7 mouse cellular contexts compared by ENCODE assay signal in genomic region chr16:20589939-20590679, GRCm38 (mm10). TPM values are rescaled to one million over a fixed set of nuclear protein-coding genes. Genes with fewer than 3 reads are reported as not detected.
DNase-seq lines count a peak whose midpoint lies in the region; ATAC-seq lines count a peak whose summit lies in the region.

No protein-coding gene starts in this region.

- DNase-seq in thymus, postnatal 4 days = peak; percentile 26
- DNase-seq in thymus, adult 18-20 months = no peak
- peak; percentile 69 for DNase-seq in cerebellum, adult 9-11 months
- DNase-seq in layer of hippocampus, postnatal 14 days (ENCODE audit: low spot score in 2 of 2) = peak; percentile 36 to 46

- H3K27me3 ChIP-seq in midbrain, embryonic 13.5 days = peaks cover 58% of the 10 kb centered on the region

- WGBS in midbrain, embryonic 13.5 days = under 1% methylated on average over 39 of the region's 39 CpGs

- no peaks in the 10 kb centered on the region for H3K9me3 ChIP-seq in midbrain, embryonic 13.5 days

- peak overlapping the region; percentile 61 for H3K4me3 ChIP-seq in midbrain, embryonic 13.5 days (replicated peaks)

- no peaks in the 10 kb centered on the region for H3K36me3 ChIP-seq in midbrain, embryonic 13.5 days

- peak overlapping the region; percentile 73 for H3K9ac ChIP-seq in midbrain, embryonic 13.5 days (replicated peaks)

- 0 out of 2 replicates have a peak overlapping the region, but pooled peaks have one; percentile 42 for H3K27ac ChIP-seq in midbrain, embryonic 13.5 days

- peaks cover 23% of the 10 kb centered on the region for H3K4me1 ChIP-seq in midbrain, embryonic 13.5 days (replicated peaks)

- peak; percentile 54 for ATAC-seq in granulocyte monocyte progenitor cell, adult 5-6 weeks (replicated peaks; ENCODE audit: poor library complexity, severe bottlenecking)
- ATAC-seq in midbrain, embryonic 13.5 days = peak; percentile 89
- no peak for ATAC-seq in monocyte, adult 5-6 weeks (replicated peaks; ENCODE audit: insufficient number of reproducible peaks, low FRiP score, low TSS enrichment, poor library complexity, severe bottlenecking)

- peak overlapping the region; percentile 91 for H3K4me2 ChIP-seq in midbrain, embryonic 13.5 days (replicated peaks)

RNA-seq across cellular contexts. Expression of gene Vwa5b2, which starts 0.8 kb away (rescaled TPM):
- total RNA-seq in granulocyte monocyte progenitor cell, adult 5-6 weeks (2014; fragmentation: Nextera tagmentation) = not detected in 2 replicates
- not detected in 2 replicates for total RNA-seq in granulocyte monocyte progenitor cell, adult 5-6 weeks (2017)
- 10 to 100 TPM; 30.8 to 43.6 TPM for total RNA-seq in layer of hippocampus, postnatal 14 days (2021)
- 9.9 and 11.9 TPM in 2 replicates for polyA plus RNA-seq in midbrain, embryonic 13.5 days (2015; fragmentation: Nextera tagmentation; extraction: Ambion mirVana)
- total RNA-seq in monocyte, adult 5-6 weeks (2017) = not detected in 3 replicates

RNA-seq across cellular contexts. Expression of gene Eef1akmt4, which starts 21.3 kb away (rescaled TPM):
- total RNA-seq in granulocyte monocyte progenitor cell, adult 5-6 weeks (2014; fragmentation: Nextera tagmentation) = 34.5 and 65.8 TPM in 2 replicates
- 12.4 and 15.5 TPM in 2 replicates for total RNA-seq in granulocyte monocyte progenitor cell, adult 5-6 weeks (2017)
- 1 to 10 TPM; 1.7 to 3.6 TPM for total RNA-seq in layer of hippocampus, postnatal 14 days (2021)
- polyA plus RNA-seq in midbrain, embryonic 13.5 days (2015; fragmentation: Nextera tagmentation; extraction: Ambion mirVana) = 14.9 and 15.1 TPM in 2 replicates
- total RNA-seq in monocyte, adult 5-6 weeks (2017) = 2.4 to 3.1 TPM (median 2.5 TPM) in 3 replicates

RNA-seq across cellular contexts. Expression of gene Gm49333, which starts 21.3 kb away (rescaled TPM):
- total RNA-seq in granulocyte monocyte progenitor cell, adult 5-6 weeks (2014; fragmentation: Nextera tagmentation) = not detected in 2 replicates
- total RNA-seq in granulocyte monocyte progenitor cell, adult 5-6 weeks (2017) = not detected in 2 replicates
- total RNA-seq in layer of hippocampus, postnatal 14 days (2021) = not detected
- not detected in 2 replicates for polyA plus RNA-seq in midbrain, embryonic 13.5 days (2015; fragmentation: Nextera tagmentation; extraction: Ambion mirVana)
- total RNA-seq in monocyte, adult 5-6 weeks (2017) = not detected in 3 replicates

RNA-seq across cellular contexts. Expression of gene Alg3, which starts 21.4 kb away (rescaled TPM):
- total RNA-seq in granulocyte monocyte progenitor cell, adult 5-6 weeks (2014; fragmentation: Nextera tagmentation) = 39.6 and 41.2 TPM in 2 replicates
- 18.2 and 25.2 TPM in 2 replicates for total RNA-seq in granulocyte monocyte progenitor cell, adult 5-6 weeks (2017)
- total RNA-seq in layer of hippocampus, postnatal 14 days (2021) = 10 to 100 TPM; 12.3 to 14.1 TPM
- polyA plus RNA-seq in midbrain, embryonic 13.5 days (2015; fragmentation: Nextera tagmentation; extraction: Ambion mirVana) = 40.6 and 43.5 TPM in 2 replicates
- 4.3 to 11.9 TPM (median 5.5 TPM) in 3 replicates for total RNA-seq in monocyte, adult 5-6 weeks (2017)

RNA-seq across cellular contexts. Expression of gene Camk2n2, which starts 31.0 kb away (rescaled TPM):
- 0.56 TPM in 1 of 2 replicates, not detected in the other for total RNA-seq in granulocyte monocyte progenitor cell, adult 5-6 weeks (2014; fragmentation: Nextera tagmentation)
- 0.43 and 1.8 TPM in 2 replicates for total RNA-seq in granulocyte monocyte progenitor cell, adult 5-6 weeks (2017)
- total RNA-seq in layer of hippocampus, postnatal 14 days (2021) = 100 to 1,000 TPM; 118 to 125 TPM
- 15.1 and 17.6 TPM in 2 replicates for polyA plus RNA-seq in midbrain, embryonic 13.5 days (2015; fragmentation: Nextera tagmentation; extraction: Ambion mirVana)
- total RNA-seq in monocyte, adult 5-6 weeks (2017) = 0.49 TPM in 1 of 3 replicates, not detected in the others

Comparison
In these comparisons a context has a peak if more than half of its experiments do, and no peak if none do; other contexts are left out.
1. DNase-seq: peak in thymus, postnatal 4 days (single experiment), cerebellum, adult 9-11 months (single experiment) and layer of hippocampus, postnatal 14 days (2 of 2); none in thymus, adult 18-20 months (0 of 2).
2. RNA of gene Vwa5b2, which starts 0.8 kb away (total RNA-seq): 30.8 to 43.6 TPM in layer of hippocampus, postnatal 14 days; not detected in granulocyte monocyte progenitor cell, adult 5-6 weeks and not detected in monocyte, adult 5-6 weeks; every median in the first group is over 10 times any median in the second.